Mouse (Mus musculus) erythroblast, embryonic 14.5 days (primary cell): ENCODE measurements around the gene Eif4b. TPM values are rescaled to one million over a fixed set of nuclear protein-coding genes. Genes with fewer than 3 reads are reported as not detected.

Source experiments
- H3K27me3 ChIP-seq: 2 replicates; pipeline ENCODE4 v1.6.1; 2012; ENCODE audit warnings: inconsistent platforms; ENCODE audit not compliant: control insufficient read depth
- H3K36me3 ChIP-seq: 2 replicates; pipeline ENCODE4 v1.6.1; 2012; ENCODE audit warnings: mild to moderate bottlenecking, inconsistent platforms; ENCODE audit not compliant: control insufficient read depth
- H3K4me1 ChIP-seq: 2 replicates; pipeline ENCODE4 v1.6.1; 2012; ENCODE audit warnings: inconsistent platforms; ENCODE audit not compliant: control insufficient read depth
- H3K4me3 ChIP-seq: replicated peaks from 2 replicates; pipeline ENCODE3; 2012; ENCODE audit warnings: moderate library complexity, mild to moderate bottlenecking, inconsistent platforms
- H3K9me3 ChIP-seq: 2 replicates; pipeline ENCODE4 v1.6.1; 2012; ENCODE audit warnings: low read length, inconsistent platforms, mixed read lengths; ENCODE audit not compliant: control insufficient read depth
- GATA1 ChIP-seq: IDR thresholded peaks from 2 replicates; pipeline ENCODE4 v1.6.1; 2012; ENCODE audit warnings: low read length, inconsistent platforms, mixed read lengths
- TAL1 ChIP-seq: IDR thresholded peaks from 3 replicates; pipeline ENCODE4 v1.6.1; 2012; ENCODE audit warnings: low read length, inconsistent platforms, mixed read lengths
- polyA plus RNA-seq: library from polyadenylated mRNA; stranded (reverse); fragments of >175 nt; gene quantifications from 2 replicates; pipeline ENCODE4 v1.2.3, GENCODE M21; 2012

Gene Eif4b
- polyA plus RNA-seq, 1 experiment: 8.3 TPM

- TF ChIP-seq TAL1 (no peak), GATA1 (no peak)
- Histone ChIP-seq H3K4me1 (no peaks in the 10 kb centered on the region), H3K36me3 (no peaks in the 10 kb centered on the region), H3K9me3 (no peaks in the 10 kb centered on the region), H3K27me3 (no peaks in the 10 kb centered on the region; the same call in 1 of the 2 replicates), H3K4me3 (no peak overlapping the region)
These were observed 28.8 kb upstream of the Eif4b start for GRCm38 (mm10) chr15:102044745-102045144.

GRCm38 (mm10) chr15:102045691-102046090 lies 27.9 kb upstream of the Eif4b start:
- Histone ChIP-seq H3K27me3 (peaks cover under 1% of the 10 kb centered on the region; the same call in 1 of the 2 replicates), H3K9me3 (no peaks in the 10 kb centered on the region), H3K4me1 (no peaks in the 10 kb centered on the region), H3K4me3 (no peak overlapping the region), H3K36me3 (no peaks in the 10 kb centered on the region)
- no peak for TF ChIP-seq TAL1
- no peak for TF ChIP-seq GATA1

- no peak overlapping the region for H3K4me3 ChIP-seq
- peaks cover 3% of the 10 kb centered on the region for H3K4me1 ChIP-seq
- no peaks in the 10 kb centered on the region for H3K9me3 ChIP-seq
- H3K27me3 ChIP-seq: peaks cover 20% of the 10 kb centered on the region
- no peaks in the 10 kb centered on the region for H3K36me3 ChIP-seq
- TF ChIP-seq TAL1 (no peak), GATA1 (no peak)
These were observed 25.6 kb upstream of the Eif4b start for GRCm38 (mm10) chr15:102048006-102048405.

- Histone ChIP-seq H3K9me3 (no peaks in the 10 kb centered on the region), H3K4me3 (no peak overlapping the region)
- TF ChIP-seq TAL1 (no peak), GATA1 (no peak)
These were observed 23.7 kb upstream of the Eif4b start for GRCm38 (mm10) chr15:102049871-102050270.

GRCm38 (mm10) chr15:102051920-102052683 lies 21.5 kb upstream of the Eif4b start:
- H3K9me3 ChIP-seq: no peaks in the 10 kb centered on the region
- TF ChIP-seq TAL1 (no peak), GATA1 (no peak)
- peak overlapping the region; percentile 48 for H3K4me3 ChIP-seq
- peaks cover 3% of the 10 kb centered on the region for H3K4me1 ChIP-seq
- H3K36me3 ChIP-seq: no peaks in the 10 kb centered on the region
- H3K27me3 ChIP-seq: peaks cover 20% of the 10 kb centered on the region

More at GRCm38 (mm10) chr15:102049871-102050270, 23.7 kb upstream of the Eif4b start:
- no peaks in the 10 kb centered on the region for H3K36me3 ChIP-seq
- H3K4me1 ChIP-seq: peaks cover 3% of the 10 kb centered on the region
- H3K27me3 ChIP-seq: peaks cover 20% of the 10 kb centered on the region

GRCm38 (mm10) chr15:102056495-102057174 lies 16.9 kb upstream of the Eif4b start:
- TF ChIP-seq TAL1: no peak
- no peak for TF ChIP-seq GATA1
- Histone ChIP-seq H3K4me3 (no peak overlapping the region), H3K36me3 (no peaks in the 10 kb centered on the region), H3K4me1 (peaks cover 3% of the 10 kb centered on the region), H3K9me3 (no peaks in the 10 kb centered on the region), H3K27me3 (peaks cover 12% of the 10 kb centered on the region)

- no peaks in the 10 kb centered on the region for H3K36me3 ChIP-seq
- peaks cover 34% of the 10 kb centered on the region for H3K27me3 ChIP-seq
- no peak overlapping the region for H3K4me3 ChIP-seq
- H3K9me3 ChIP-seq: no peaks in the 10 kb centered on the region
- H3K4me1 ChIP-seq: peaks cover 16% of the 10 kb centered on the region
- TF ChIP-seq TAL1 (no peak), GATA1 (no peak)
These were observed 7.8 kb upstream of the Eif4b start for GRCm38 (mm10) chr15:102065661-102066325.

- H3K9me3 ChIP-seq: no peaks in the 10 kb centered on the region
- peaks cover 43% of the 10 kb centered on the region for H3K4me1 ChIP-seq
- H3K27me3 ChIP-seq: peaks cover 27% of the 10 kb centered on the region
- no peaks in the 10 kb centered on the region; the same call in none of the 2 replicates for H3K36me3 ChIP-seq
- H3K4me3 ChIP-seq: no peak overlapping the region
- no peak for TF ChIP-seq TAL1
- TF ChIP-seq GATA1: no peak
These were observed 2.8 kb upstream of the Eif4b start for GRCm38 (mm10) chr15:102070476-102071467.
